Mouse (Mus musculus): ENCODE data around the gene Olfr480.

GRCm38 (mm10) chr7:108050393-108050792, 16.8 kb downstream of the Olfr480 start, which contains the start of gene Olfr479:
- TF ChIP-seq POLR2A (IDR thresholded peaks at IDR 0.05; ENCODE audit: extremely low read depth, insufficient read depth, low read length) (no peak), CTCF (IDR thresholded peaks at IDR 0.05; ENCODE audit: extremely low read depth, insufficient read depth, low read length) (no peak)

Measured in cortical plate, adult 2 months (tissue).